Mouse (Mus musculus) spleen, postnatal 36 days (tissue): Measurements from ENCODE around the gene Masp2.

Experiments
- DNase-seq, 2 experiments: peaks; one replicate each; pipeline ENCODE4 v3.0.0; 2022; ENCODE audit warnings: low spot score in 2 of 2, mixed read lengths in 1 of 2

Gene Masp2

GRCm38 (mm10) chr4:148602357-148603120 lies at the start of gene Masp2:
Gene Masp2, plus strand, starts transcription at chr4:148602554.
- DNase-seq: no peak

GRCm38 (mm10) chr4:148557766-148558165 lies 44.6 kb upstream of the Masp2 start:
- no peak for DNase-seq

GRCm38 (mm10) chr4:148558297-148559000 lies 43.9 kb upstream of the Masp2 start, which contains the start of gene Exosc10:
Gene Exosc10, plus strand, starts transcription at chr4:148558429.
- peak; percentile 80 to 83 for DNase-seq

- no peak for DNase-seq
Observed at GRCm38 (mm10) chr4:148562676-148563075, 39.7 kb upstream of the Masp2 start.

GRCm38 (mm10) chr4:148563595-148563994 lies 38.8 kb upstream of the Masp2 start:
- no peak for DNase-seq

- DNase-seq: no peak
Observed at GRCm38 (mm10) chr4:148570138-148570537, 32.2 kb upstream of the Masp2 start.

- no peak for DNase-seq
Observed at GRCm38 (mm10) chr4:148570693-148571295, 31.6 kb upstream of the Masp2 start.

GRCm38 (mm10) chr4:148573222-148573621 lies 29.1 kb upstream of the Masp2 start:
- DNase-seq: no peak

GRCm38 (mm10) chr4:148580765-148581164 lies 21.6 kb upstream of the Masp2 start:
- DNase-seq: no peak

- no peak for DNase-seq
Observed at GRCm38 (mm10) chr4:148581422-148581821, 20.9 kb upstream of the Masp2 start.

- DNase-seq: no peak
Observed at GRCm38 (mm10) chr4:148583257-148583656, 19.1 kb upstream of the Masp2 start.

GRCm38 (mm10) chr4:148586648-148587047 lies 15.7 kb upstream of the Masp2 start:
- no peak for DNase-seq

GRCm38 (mm10) chr4:148588793-148589192 lies 13.6 kb upstream of the Masp2 start:
- DNase-seq: no peak

GRCm38 (mm10) chr4:148589565-148589964 lies 12.8 kb upstream of the Masp2 start:
- no peak for DNase-seq

- no peak for DNase-seq
Observed at GRCm38 (mm10) chr4:148590421-148591170, 11.8 kb upstream of the Masp2 start.

GRCm38 (mm10) chr4:148591171-148591630 lies 11.2 kb upstream of the Masp2 start, which contains the start of gene Srm:
Gene Srm, plus strand, starts transcription at chr4:148591503.
- DNase-seq: peak; percentile 97

GRCm38 (mm10) chr4:148591637-148592380 lies 10.5 kb upstream of the Masp2 start:
- DNase-seq: peak in 1 of 2 experiments; percentile 18

- no peak for DNase-seq
Observed at GRCm38 (mm10) chr4:148593996-148594395, 8.4 kb upstream of the Masp2 start.

GRCm38 (mm10) chr4:148595916-148596315 lies 6.4 kb upstream of the Masp2 start:
- DNase-seq: no peak

- DNase-seq: no peak
Observed at GRCm38 (mm10) chr4:148596731-148597130, 5.6 kb upstream of the Masp2 start.

- no peak for DNase-seq
Observed at GRCm38 (mm10) chr4:148598826-148599225, 3.5 kb upstream of the Masp2 start.
